Mouse (Mus musculus): ENCODE measurements at regions not wholly inside any gene's neighbourhood (a gene's known extent, or its start where the extent isn't known, plus 50 kb on each side); places are given as distances from the start of the nearest gene placed in this dataset.

- DNase-seq (ENCODE audit: low spot score in 2 of 2), result no peak
Measured at GRCm38 (mm10) chr6:147753828-147754227, 278.2 kb downstream of the Ccdc91 start.

- DNase-seq (ENCODE audit: low spot score in 2 of 2), result no peak
Measured at GRCm38 (mm10) chr6:147755750-147756523, 280.3 kb downstream of the Ccdc91 start.

- DNase-seq (ENCODE audit: low spot score in 2 of 2), result no peak
Measured at GRCm38 (mm10) chr6:147759485-147759884, 283.9 kb downstream of the Ccdc91 start.

- no peak for DNase-seq (ENCODE audit: low spot score in 2 of 2)
Measured at GRCm38 (mm10) chr6:147760113-147760512, 284.5 kb downstream of the Ccdc91 start.

- peak in 1 of 2 experiments; percentile 13 for DNase-seq (ENCODE audit: low spot score in 2 of 2)
Measured at GRCm38 (mm10) chr6:147765241-147765640, 281.8 kb upstream of the Far2 start.

- no peak for DNase-seq (ENCODE audit: low spot score in 2 of 2)
Measured at GRCm38 (mm10) chr6:147769180-147769579, 277.9 kb upstream of the Far2 start.

- DNase-seq (ENCODE audit: low spot score in 2 of 2), result no peak
Measured at GRCm38 (mm10) chr6:147770034-147770433, 277.0 kb upstream of the Far2 start.

- no peak for DNase-seq (ENCODE audit: low spot score in 2 of 2)
Measured at GRCm38 (mm10) chr6:147771411-147771810, 275.6 kb upstream of the Far2 start.

GRCm38 (mm10) chr6:147773904-147774303, 273.2 kb upstream of the Far2 start:
- DNase-seq (ENCODE audit: low spot score in 2 of 2), result no peak

GRCm38 (mm10) chr6:147774626-147775025, 272.4 kb upstream of the Far2 start:
- DNase-seq (ENCODE audit: low spot score in 2 of 2), result no peak

- no peak for DNase-seq (ENCODE audit: low spot score in 2 of 2)
Measured at GRCm38 (mm10) chr6:147779466-147779865, 267.6 kb upstream of the Far2 start.

- DNase-seq (ENCODE audit: low spot score in 2 of 2), result no peak
Measured at GRCm38 (mm10) chr6:147784249-147784648, 262.8 kb upstream of the Far2 start.

GRCm38 (mm10) chr6:147784854-147785253, 262.2 kb upstream of the Far2 start:
- no peak for DNase-seq (ENCODE audit: low spot score in 2 of 2)

GRCm38 (mm10) chr6:147788095-147788494, 259.0 kb upstream of the Far2 start:
- no peak for DNase-seq (ENCODE audit: low spot score in 2 of 2)

- no peak for DNase-seq (ENCODE audit: low spot score in 2 of 2)
Measured at GRCm38 (mm10) chr6:147789112-147789511, 257.9 kb upstream of the Far2 start.

GRCm38 (mm10) chr6:147793811-147794210, 253.2 kb upstream of the Far2 start:
- DNase-seq (ENCODE audit: low spot score in 2 of 2), result peak; percentile 31 to 54

- DNase-seq (ENCODE audit: low spot score in 2 of 2), result no peak
Measured at GRCm38 (mm10) chr6:147794351-147794750, 252.7 kb upstream of the Far2 start.

GRCm38 (mm10) chr6:147799009-147799727, 247.9 kb upstream of the Far2 start:
- DNase-seq (ENCODE audit: low spot score in 2 of 2), result no peak

GRCm38 (mm10) chr6:147799861-147800260, 247.2 kb upstream of the Far2 start:
- DNase-seq (ENCODE audit: low spot score in 2 of 2), result no peak

GRCm38 (mm10) chr6:147800846-147801245, 246.2 kb upstream of the Far2 start:
- no peak for DNase-seq (ENCODE audit: low spot score in 2 of 2)

GRCm38 (mm10) chr6:147803893-147804292, 243.2 kb upstream of the Far2 start:
- DNase-seq (ENCODE audit: low spot score in 2 of 2), result no peak

GRCm38 (mm10) chr6:147810710-147811109, 236.3 kb upstream of the Far2 start:
- DNase-seq (ENCODE audit: low spot score in 2 of 2), result peak; percentile 52 to 54

- DNase-seq (ENCODE audit: low spot score in 2 of 2), result no peak
Measured at GRCm38 (mm10) chr6:147816861-147817260, 230.2 kb upstream of the Far2 start.
